Mouse (Mus musculus) gastrocnemius, postnatal 10 days (tissue): Measurements from ENCODE around the gene Epdr1. TPM values are rescaled to one million over a fixed set of nuclear protein-coding genes. Genes with fewer than 3 reads are reported as not detected.
A peak's percentile ranks its signal among the peaks of the same experiment; 100 is the strongest.

Experiments used
- DNase-seq: peaks from one replicate; pipeline ENCODE4 v3.0.0; 2021; ENCODE audit warnings: mixed read lengths
- long read RNA-seq, 2 experiments: library from polyadenylated mRNA; stranded (forward); transcript quantifications; one replicate each; pipeline ENCODE4 v2.0.0; 2021
- total RNA-seq, 2 experiments: library from RNA; stranded (reverse); gene quantifications; 2 replicates each; pipeline ENCODE4 v1.2.3; 2021

Epdr1 gene
- total RNA-seq: 10 to 100 TPM; 54.0 to 55.1 TPM
- long read RNA-seq, experiment 1, transcript Epdr1-201 (3 exons, 2,363 nt): major isoform, 185 of 197 reads
- long read RNA-seq, experiment 1, partial matches to known transcripts: 3 of 197 reads
- long read RNA-seq, experiment 1, other reads (novel, unspliced or antisense): 8 of 197 reads
- long read RNA-seq, experiment 2, transcript Epdr1-201 (3 exons, 2,363 nt): major isoform, 175 of 185 reads
- long read RNA-seq, experiment 2, partial matches to known transcripts: 1 of 185 reads
- long read RNA-seq, experiment 2, other reads (novel, unspliced or antisense): 9 of 185 reads

- DNase-seq: peak; percentile 59
Observed at GRCm38 (mm10) chr13:19619216-19619927, at the start of gene Epdr1. Epdr1 (minus strand) TSS chr13:19619927.

DNA sequence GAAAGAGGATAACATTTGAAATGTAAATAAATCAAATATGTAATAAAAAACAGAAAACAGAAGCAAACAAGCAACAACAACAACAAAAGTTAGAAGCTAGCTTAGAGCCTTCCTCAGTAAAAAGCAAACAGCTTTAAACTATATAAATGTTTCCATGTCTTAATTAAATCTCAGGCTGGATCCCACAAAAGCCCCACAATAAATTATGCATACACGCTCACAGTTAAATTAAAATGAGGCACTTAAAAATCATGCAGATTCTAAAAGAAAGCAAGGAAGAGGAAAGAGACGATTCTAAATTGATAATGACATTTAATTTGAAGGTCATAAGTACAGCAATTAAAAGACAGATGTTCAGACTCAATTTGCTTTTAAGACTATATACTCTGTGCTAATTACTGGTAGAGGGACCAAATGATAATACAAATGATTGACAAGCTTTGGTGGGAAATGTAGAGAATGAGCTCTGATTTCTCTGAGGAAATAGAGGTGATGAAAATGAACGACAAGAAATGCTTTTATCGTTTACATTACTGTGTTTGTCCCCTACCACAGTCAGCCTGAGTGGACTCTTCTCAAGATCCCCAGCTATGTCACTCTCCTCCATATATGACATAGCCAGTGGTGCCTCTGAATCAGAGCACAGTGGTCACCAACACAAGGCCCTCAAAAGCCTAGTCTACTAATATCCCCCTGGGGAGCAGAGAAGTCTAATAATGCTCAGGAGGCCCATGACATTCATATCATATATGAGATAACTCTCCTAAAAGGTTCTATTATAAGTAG lies 48.8 kb upstream of the Epdr1 start:
- DNase-seq: no peak

GRCm38 (mm10) chr13:19652405-19652804 lies 32.7 kb upstream of the Epdr1 start:
- DNase-seq: no peak

- no peak for DNase-seq
Observed at GRCm38 (mm10) chr13:19649824-19650223, 30.1 kb upstream of the Epdr1 start.

- no peak for DNase-seq
Observed at GRCm38 (mm10) chr13:19644225-19644624, 24.5 kb upstream of the Epdr1 start.

- DNase-seq: no peak
Observed at GRCm38 (mm10) chr13:19643519-19643918, 23.8 kb upstream of the Epdr1 start.

- no peak for DNase-seq
Observed at GRCm38 (mm10) chr13:19640203-19640851, 20.6 kb upstream of the Epdr1 start.

- DNase-seq: no peak
Observed at GRCm38 (mm10) chr13:19636131-19636530, 16.4 kb upstream of the Epdr1 start.

DNA sequence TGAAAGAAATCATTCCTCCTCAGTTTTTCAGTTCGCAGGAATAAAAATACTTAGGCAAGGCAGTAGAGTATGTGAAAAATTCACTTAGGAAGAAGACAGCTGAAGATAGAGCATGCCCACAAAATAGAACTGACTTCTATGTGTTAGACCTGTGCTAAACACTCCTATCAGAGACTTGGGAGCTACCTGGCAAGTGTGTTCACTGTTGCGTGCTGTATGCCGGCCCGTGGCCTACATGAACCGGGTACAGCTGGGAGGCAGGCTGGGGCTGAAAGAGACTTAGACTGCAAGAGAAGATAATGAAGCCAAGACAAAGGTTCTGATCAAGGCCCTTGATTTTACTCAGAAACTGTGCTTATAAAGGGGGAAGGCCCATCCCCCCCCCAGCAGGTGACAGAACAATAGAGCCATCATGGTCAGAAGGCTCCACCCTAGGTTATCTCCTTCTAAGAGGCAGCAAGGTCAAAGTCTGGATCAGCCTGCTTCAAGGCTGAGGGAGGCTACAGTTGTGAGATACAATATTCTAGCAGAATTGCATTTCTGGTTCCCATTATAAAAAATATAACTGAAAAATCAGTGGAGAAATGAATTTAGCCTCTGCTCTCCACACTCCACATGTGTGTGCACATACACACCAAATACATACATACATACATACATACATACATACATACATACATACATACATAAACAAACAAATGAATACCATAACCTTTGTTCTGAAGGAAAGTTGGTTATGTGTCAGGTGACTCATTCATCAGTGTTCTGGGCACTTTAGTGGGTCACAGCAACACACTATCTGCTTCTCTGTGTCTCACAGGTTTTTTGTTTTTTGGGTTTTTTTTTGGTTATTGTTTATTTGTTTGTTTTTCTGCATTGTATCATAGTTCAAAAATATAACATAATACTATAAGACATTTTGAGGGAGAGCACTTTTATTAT lies 11.3 kb upstream of the Epdr1 start:
- DNase-seq: no peak

- DNase-seq: no peak
Observed at GRCm38 (mm10) chr13:19626473-19626872, 6.7 kb upstream of the Epdr1 start.

GRCm38 (mm10) chr13:19624632-19625320 lies 5.0 kb upstream of the Epdr1 start:
- no peak for DNase-seq

GRCm38 (mm10) chr13:19623228-19623905 lies 3.6 kb upstream of the Epdr1 start:
- peak; percentile 12 for DNase-seq

- peak; percentile 41 for DNase-seq
Observed at GRCm38 (mm10) chr13:19622573-19623227, 3.0 kb upstream of the Epdr1 start, which contains the start of gene Sfrp4. Sfrp4 (plus strand) TSS chr13:19623104.

GRCm38 (mm10) chr13:19618841-19619215 lies 899 bp downstream of the Epdr1 start:
- DNase-seq: no peak

DNA sequence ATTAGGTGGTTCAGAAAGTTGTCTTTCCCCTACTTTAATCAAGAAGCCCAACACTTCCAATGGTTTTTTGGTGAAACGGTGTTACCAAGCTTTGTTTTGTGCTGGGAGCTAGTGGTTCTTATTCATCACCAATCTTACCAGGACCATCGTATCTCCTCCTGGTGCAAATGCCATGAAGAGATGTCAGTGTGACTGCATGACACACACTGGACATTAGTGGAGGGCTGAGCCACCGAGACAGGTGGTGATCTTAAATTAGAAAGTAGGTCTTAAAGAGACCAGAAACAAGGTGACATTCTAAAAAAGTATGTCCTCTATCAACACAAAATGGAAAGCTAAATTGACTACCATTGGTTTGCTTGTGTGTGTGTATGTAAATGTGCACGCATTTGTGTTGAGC lies 1.6 kb downstream of the Epdr1 start:
- no peak for DNase-seq

DNA sequence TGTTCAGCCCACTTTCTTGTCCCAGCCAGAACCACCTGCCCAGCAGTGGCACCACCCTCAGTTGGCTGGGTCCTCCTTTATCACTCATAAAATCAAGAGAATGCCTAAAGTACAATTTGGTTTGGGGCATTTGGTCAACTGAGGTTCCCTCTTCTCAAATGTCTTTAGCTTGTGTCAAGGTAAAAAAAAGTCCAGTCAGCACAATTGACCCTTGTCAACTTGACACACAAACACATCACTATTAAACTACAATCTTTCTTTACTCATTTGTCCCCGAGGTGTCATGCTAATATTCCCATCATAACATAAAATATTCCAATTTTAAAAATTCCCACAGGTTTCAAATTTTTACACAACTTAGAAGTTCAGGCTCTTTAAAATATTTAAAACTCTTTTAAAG lies 5.4 kb downstream of the Epdr1 start:
- DNase-seq: no peak

GRCm38 (mm10) chr13:19613426-19613825 lies 6.3 kb downstream of the Epdr1 start:
- no peak for DNase-seq

DNA sequence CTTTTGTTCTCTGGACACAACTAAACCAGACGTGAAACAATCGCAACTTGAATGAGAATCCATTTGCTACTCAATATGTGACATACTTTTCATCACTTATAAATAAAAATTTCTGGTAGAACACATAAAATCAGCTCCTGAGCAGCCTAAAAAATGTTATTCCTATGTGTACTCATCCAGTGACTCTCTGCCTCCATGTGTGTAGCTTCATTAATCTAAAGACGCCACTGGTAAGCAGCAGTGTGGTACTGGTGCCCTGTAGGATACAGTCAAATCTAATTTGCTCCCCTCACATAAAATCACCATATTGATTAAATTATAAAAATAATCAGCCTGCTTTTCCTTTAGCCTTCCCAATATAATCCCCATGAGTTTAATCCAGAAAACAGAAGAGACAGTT lies 6.8 kb downstream of the Epdr1 start:
- DNase-seq: no peak

- no peak for DNase-seq
Observed at GRCm38 (mm10) chr13:19612348-19612747, 7.4 kb downstream of the Epdr1 start.

GRCm38 (mm10) chr13:19608120-19608519 lies 11.6 kb downstream of the Epdr1 start:
- no peak for DNase-seq
